ENCODE assay signal across 13 mouse cellular contexts in the genomic region with DNA sequence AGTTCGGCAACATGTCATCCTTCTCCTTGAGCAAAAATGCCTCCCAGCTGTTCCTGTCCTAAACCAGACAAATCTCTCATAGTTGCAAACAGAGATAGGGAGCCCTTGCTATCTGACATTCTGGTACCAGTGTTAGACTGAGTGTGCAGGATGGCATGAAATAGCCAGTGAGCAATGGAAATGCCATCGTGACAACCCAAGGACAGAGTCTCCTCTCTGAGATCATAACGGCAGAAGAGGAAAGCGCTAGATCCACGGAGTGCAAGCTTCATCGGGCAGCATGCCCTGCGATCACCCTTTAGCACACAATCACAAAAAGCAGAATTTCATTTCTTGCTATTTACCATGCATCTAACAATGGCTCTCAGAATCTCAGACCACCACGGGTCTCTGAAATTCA.
DNase-seq lines count a peak whose midpoint lies in the region.
"Had no signal": no experiment of that assay in that cellular context is flagged by ENCODE, and none has a peak within 500 bp of the region (broad histone marks: within the 10 kb centered on the region; RNA-seq: fewer than 3 reads in every experiment).

No protein-coding gene starts in this region.

- peak; percentile 48 to 75 for DNase-seq in adrenal gland, adult (ENCODE audit: inconsistent age in 2 of 2, low spot score in 1 of 2)
- DNase-seq in adrenal gland, postnatal 4 days (ENCODE audit: low spot score in 2 of 2): no peak
- peak; percentile 47 for DNase-seq in adrenal gland, adult 2 months
- peak; percentile 22 for DNase-seq in adrenal gland, postnatal 14 days
- no peak for DNase-seq in layer of hippocampus, postnatal 14 days (ENCODE audit: low spot score in 2 of 2)
- no peak for DNase-seq in gastrocnemius, adult 18-20 months (ENCODE audit: low spot score)
- DNase-seq: cerebellum, adult 11 months; cerebellum, adult 2 months; cerebellum, adult 9-11 months; cerebellum, postnatal 36 days; embryo, embryonic 11 days; gastrocnemius, postnatal 10 days; heart, adult 11 months had no signal

Comparison
In these comparisons a context has a peak if more than half of its experiments do, and no peak if none do; other contexts are left out.
1. DNase-seq: peak in adrenal gland, adult (2 of 2), adrenal gland, adult 2 months (single experiment) and adrenal gland, postnatal 14 days (single experiment); none in adrenal gland, postnatal 4 days (0 of 2), layer of hippocampus, postnatal 14 days (0 of 2) and gastrocnemius, adult 18-20 months (single experiment).